Mouse (Mus musculus): ENCODE measurements around the gene Hcn3.

GRCm38 (mm10) chr3:89176421-89176820, 16.4 kb upstream of the Hcn3 start:
- no peak for TF ChIP-seq CTCF (IDR thresholded peaks at IDR 0.05; ENCODE audit: low read depth)
- no peak for TF ChIP-seq EP300 (optimal IDR thresholded peaks at IDR 0.05)
